Mouse (Mus musculus): ENCODE results near the gene Kif18b.

DNA sequence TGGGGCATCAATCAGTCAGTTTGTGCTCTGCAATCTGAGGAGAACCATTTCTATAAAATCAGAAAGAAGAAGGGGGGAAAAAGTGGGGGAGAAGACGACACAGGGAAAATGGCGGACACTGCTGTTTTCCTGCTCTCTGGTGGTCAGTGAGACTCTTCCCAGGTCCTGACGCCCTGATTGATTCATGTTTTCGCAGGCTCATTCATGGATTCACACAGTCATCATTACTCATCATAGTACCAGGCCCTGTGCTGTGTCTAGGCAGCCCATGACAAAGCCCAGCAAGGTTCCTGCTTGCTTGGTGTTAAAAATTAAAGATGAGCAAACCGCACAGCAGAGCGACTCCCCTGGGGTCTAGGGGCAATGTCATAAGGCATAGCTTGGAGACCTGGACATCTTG, 33.5 kb upstream of the Kif18b start:
- no peak for TF ChIP-seq CTCF (IDR thresholded peaks at IDR 0.05; ENCODE audit: extremely low read depth, insufficient read length, insufficient replicate concordance, low read depth, low read length)
- no peak for TF ChIP-seq POLR2A (IDR thresholded peaks at IDR 0.05; ENCODE audit: low read depth, low read length)
